Mouse (Mus musculus): Measurements from ENCODE around the gene Eefsec. TPM values are rescaled to one million over a fixed set of nuclear protein-coding genes. Genes with fewer than 3 reads are reported as not detected.
A peak's percentile ranks its signal among the peaks of the same experiment; 100 is the strongest.

Gene Eefsec
- polyA plus RNA-seq, 1 experiment from 2014 or later: 32.8 TPM

DNA sequence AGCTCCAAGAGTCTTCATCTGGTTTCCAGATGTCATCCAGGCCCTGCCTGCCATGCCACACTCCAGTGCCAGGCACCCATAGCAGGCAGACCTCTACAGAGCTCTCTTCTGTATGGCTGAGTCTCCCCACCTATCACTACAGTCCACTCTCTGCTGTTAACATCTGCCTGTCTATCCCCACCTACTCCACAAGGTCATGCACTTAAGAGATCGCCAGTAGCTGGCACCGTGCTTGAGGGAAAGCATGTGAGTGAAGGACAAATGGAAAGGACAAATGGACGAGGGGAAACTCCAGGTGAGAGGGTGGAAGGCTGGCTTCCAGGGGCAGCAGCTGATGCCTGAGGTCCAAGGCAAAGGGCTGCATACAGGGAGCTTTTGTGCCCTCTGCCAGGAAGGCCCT, 90.5 kb downstream of the Eefsec start:
- ATAC-seq: no peak
- no peaks in the 10 kb centered on the region for H3K4me1 ChIP-seq (replicated peaks; ENCODE audit: control insufficient read depth, insufficient read depth, low read length)
- no peak overlapping the region for H3K4me2 ChIP-seq (replicated peaks; ENCODE audit: low read depth)
- no peak overlapping the region for H3K27ac ChIP-seq (ENCODE audit: low read depth, low read length)
- H3K27me3 ChIP-seq (replicated peaks; ENCODE audit: control insufficient read depth, insufficient read depth, low read length): no peaks in the 10 kb centered on the region
- TF ChIP-seq CTCF (IDR thresholded peaks at IDR 0.05; ENCODE audit: low read depth): no peak
- H3K4me3 ChIP-seq (ENCODE audit: low read depth, low read length): no peak overlapping the region
- 0 out of 2 replicates have a peak, but pooled peaks cover 8% of the 10 kb centered on the region for H3K36me3 ChIP-seq (ENCODE audit: control insufficient read depth, insufficient read depth)
- H3K9ac ChIP-seq (ENCODE audit: low read depth, low read length): no peak overlapping the region
- WGBS: 75% methylated on average over 3 of the region's 3 CpGs
- no peaks in the 10 kb centered on the region for H3K9me3 ChIP-seq (ENCODE audit: control insufficient read depth)

DNA sequence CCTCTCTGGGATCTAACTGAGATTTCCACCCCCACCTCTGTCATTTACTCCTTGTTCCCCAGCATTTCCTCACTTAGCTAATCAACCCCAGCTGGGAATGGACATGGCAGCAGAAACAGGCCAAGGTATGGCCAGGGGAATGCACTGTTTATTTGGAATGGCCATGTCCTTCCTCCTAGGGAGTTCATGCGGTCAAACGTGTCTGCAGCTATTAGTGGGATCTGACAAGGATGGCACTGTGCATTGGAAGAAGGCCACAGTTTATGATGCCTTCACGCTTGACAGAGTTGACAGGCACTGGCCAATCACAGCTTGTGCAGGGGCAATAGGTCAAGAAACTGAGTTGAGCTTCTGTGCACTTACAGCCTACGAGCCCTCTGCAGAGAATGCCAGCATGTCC, 93.8 kb downstream of the Eefsec start:
- no peak for ATAC-seq
- Histone ChIP-seq H3K27me3 (replicated peaks; ENCODE audit: control insufficient read depth, insufficient read depth, low read length) (no peaks in the 10 kb centered on the region), H3K9me3 (ENCODE audit: control insufficient read depth) (no peaks in the 10 kb centered on the region), H3K27ac (ENCODE audit: low read depth, low read length) (no peak overlapping the region), H3K36me3 (ENCODE audit: control insufficient read depth, insufficient read depth) (peaks cover 14% of the 10 kb centered on the region; the same call in 1 of the 2 replicates), H3K4me1 (replicated peaks; ENCODE audit: control insufficient read depth, insufficient read depth, low read length) (no peaks in the 10 kb centered on the region), H3K4me3 (ENCODE audit: low read depth, low read length) (no peak overlapping the region), H3K9ac (ENCODE audit: low read depth, low read length) (no peak overlapping the region), H3K4me2 (replicated peaks; ENCODE audit: low read depth) (no peak overlapping the region)
- no peak for TF ChIP-seq CTCF (IDR thresholded peaks at IDR 0.05; ENCODE audit: low read depth)
- WGBS: 51% methylated on average over 4 of the region's 4 CpGs

- no peaks in the 10 kb centered on the region for H3K9me3 ChIP-seq (ENCODE audit: control insufficient read depth)
- no peaks in the 10 kb centered on the region for H3K27me3 ChIP-seq (replicated peaks; ENCODE audit: control insufficient read depth, insufficient read depth, low read length)
- H3K4me3 ChIP-seq (ENCODE audit: low read depth, low read length): no peak overlapping the region
- ATAC-seq: no peak
- H3K9ac ChIP-seq (ENCODE audit: low read depth, low read length): no peak overlapping the region
- H3K4me1 ChIP-seq (replicated peaks; ENCODE audit: control insufficient read depth, insufficient read depth, low read length): peaks cover 4% of the 10 kb centered on the region; the same call in 1 of the 2 replicates
- 92% methylated on average over 1 of the region's 1 CpGs for WGBS
- H3K4me2 ChIP-seq (replicated peaks; ENCODE audit: low read depth): no peak overlapping the region
- no peak overlapping the region for H3K27ac ChIP-seq (ENCODE audit: low read depth, low read length)
- H3K36me3 ChIP-seq (ENCODE audit: control insufficient read depth, insufficient read depth): peaks cover 6% of the 10 kb centered on the region; the same call in 1 of the 2 replicates
- TF ChIP-seq CTCF (IDR thresholded peaks at IDR 0.05; ENCODE audit: low read depth): no peak
Measured at GRCm38 (mm10) chr6:88346776-88347175, 99.6 kb downstream of the Eefsec start.

DNA sequence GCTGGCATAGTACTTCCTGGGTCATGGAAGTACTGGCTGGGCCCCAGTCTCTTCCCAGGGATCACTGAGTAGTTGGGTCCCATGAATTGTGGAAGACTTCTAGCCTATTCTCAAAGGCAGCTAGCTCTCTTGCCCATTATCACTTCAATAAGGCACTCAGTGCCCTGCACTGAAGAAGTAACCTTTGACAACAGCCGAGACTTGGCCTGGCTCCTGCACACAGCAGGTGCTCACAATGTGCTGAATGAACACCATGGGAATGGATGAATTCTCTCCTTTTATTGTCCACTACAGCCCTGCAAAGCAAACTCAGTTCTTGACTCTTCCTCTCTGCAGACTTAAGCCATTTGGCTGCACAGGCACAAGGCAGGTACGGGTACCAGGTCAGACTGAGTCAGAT, 101.0 kb downstream of the Eefsec start:
- no peak for ATAC-seq
- no peak for TF ChIP-seq CTCF (IDR thresholded peaks at IDR 0.05; ENCODE audit: low read depth)
- Histone ChIP-seq H3K27ac (ENCODE audit: low read depth, low read length) (no peak overlapping the region), H3K4me3 (ENCODE audit: low read depth, low read length) (no peak overlapping the region), H3K4me2 (replicated peaks; ENCODE audit: low read depth) (no peak overlapping the region), H3K27me3 (replicated peaks; ENCODE audit: control insufficient read depth, insufficient read depth, low read length) (no peaks in the 10 kb centered on the region), H3K9ac (ENCODE audit: low read depth, low read length) (no peak overlapping the region), H3K9me3 (ENCODE audit: control insufficient read depth) (no peaks in the 10 kb centered on the region), H3K36me3 (ENCODE audit: control insufficient read depth, insufficient read depth) (peaks cover 6% of the 10 kb centered on the region; the same call in 1 of the 2 replicates), H3K4me1 (replicated peaks; ENCODE audit: control insufficient read depth, insufficient read depth, low read length) (peaks cover 4% of the 10 kb centered on the region; the same call in 1 of the 2 replicates)
- 90% methylated on average over 2 of the region's 2 CpGs for WGBS

GRCm38 (mm10) chr6:88343485-88344450, 102.6 kb downstream of the Eefsec start:
- Histone ChIP-seq H3K9me3 (ENCODE audit: control insufficient read depth) (no peaks in the 10 kb centered on the region), H3K4me3 (ENCODE audit: low read depth, low read length) (no peak overlapping the region), H3K9ac (ENCODE audit: low read depth, low read length) (no peak overlapping the region), H3K36me3 (ENCODE audit: control insufficient read depth, insufficient read depth) (peaks cover 6% of the 10 kb centered on the region; the same call in 1 of the 2 replicates), H3K4me1 (replicated peaks; ENCODE audit: control insufficient read depth, insufficient read depth, low read length) (peaks cover 4% of the 10 kb centered on the region; the same call in 1 of the 2 replicates), H3K27ac (ENCODE audit: low read depth, low read length) (0 out of 2 replicates have a peak overlapping the region, but pooled peaks have one; percentile 41), H3K4me2 (replicated peaks; ENCODE audit: low read depth) (no peak overlapping the region), H3K27me3 (replicated peaks; ENCODE audit: control insufficient read depth, insufficient read depth, low read length) (no peaks in the 10 kb centered on the region)
- ATAC-seq: no peak
- TF ChIP-seq CTCF (IDR thresholded peaks at IDR 0.05; ENCODE audit: low read depth): no peak
- 58% methylated on average over 7 of the region's 7 CpGs for WGBS

GRCm38 (mm10) chr6:88342965-88343364, 103.4 kb downstream of the Eefsec start:
- no peak for ATAC-seq
- Histone ChIP-seq H3K9ac (ENCODE audit: low read depth, low read length) (no peak overlapping the region), H3K27me3 (replicated peaks; ENCODE audit: control insufficient read depth, insufficient read depth, low read length) (no peaks in the 10 kb centered on the region), H3K36me3 (ENCODE audit: control insufficient read depth, insufficient read depth) (peaks cover 1% of the 10 kb centered on the region; the same call in 1 of the 2 replicates), H3K27ac (ENCODE audit: low read depth, low read length) (no peak overlapping the region), H3K4me3 (ENCODE audit: low read depth, low read length) (no peak overlapping the region), H3K4me2 (replicated peaks; ENCODE audit: low read depth) (no peak overlapping the region), H3K9me3 (ENCODE audit: control insufficient read depth) (no peaks in the 10 kb centered on the region), H3K4me1 (replicated peaks; ENCODE audit: control insufficient read depth, insufficient read depth, low read length) (peaks cover 4% of the 10 kb centered on the region; the same call in 1 of the 2 replicates)
- TF ChIP-seq CTCF (IDR thresholded peaks at IDR 0.05; ENCODE audit: low read depth): no peak
- WGBS: 77% methylated on average over 3 of the region's 3 CpGs
